Mouse (Mus musculus) kidney, postnatal 4 days (tissue): ENCODE results near the gene Vwa2.

Experiments
- DNase-seq, 2 experiments: peaks; one replicate each; pipeline ENCODE4 v3.0.0; 2021; ENCODE audit warnings: mixed read lengths in 2 of 2

The Vwa2 gene

DNA sequence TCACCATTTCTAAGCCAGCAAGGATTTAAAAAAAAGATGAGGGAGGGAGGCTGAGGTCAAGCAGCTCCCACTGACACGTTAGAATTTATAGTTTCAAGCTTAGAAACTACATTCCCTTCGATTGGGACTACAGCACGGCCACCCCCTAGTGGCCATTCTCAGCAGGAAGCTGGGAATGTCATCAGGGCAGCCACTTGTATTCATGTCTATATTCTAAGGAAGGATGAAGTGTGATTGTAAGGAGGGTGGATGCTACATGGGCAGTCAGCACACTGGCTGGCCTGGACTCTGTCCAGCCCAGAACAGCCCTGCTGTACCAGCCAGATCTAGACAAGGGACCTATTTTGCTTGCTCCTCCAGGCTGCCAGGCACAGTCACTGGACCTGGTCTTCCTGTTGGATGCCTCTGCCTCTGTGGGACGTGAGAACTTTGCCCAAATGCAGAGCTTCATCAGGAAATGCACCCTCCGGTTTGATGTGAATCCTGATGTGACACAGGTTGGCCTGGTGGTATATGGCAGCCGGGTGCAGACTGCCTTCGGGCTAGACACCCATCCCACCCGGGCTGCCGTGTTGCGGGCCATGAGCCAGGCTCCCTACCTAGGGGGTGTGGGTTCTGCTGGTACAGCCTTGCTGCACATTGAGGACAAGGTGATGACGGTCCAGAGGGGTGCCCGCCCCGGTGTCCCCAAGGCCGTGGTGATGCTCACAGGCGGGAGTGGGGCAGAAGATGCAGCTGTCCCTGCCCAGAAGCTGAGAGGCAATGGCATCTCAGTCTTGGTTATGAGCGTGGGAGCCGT is 34.6 kb downstream of the Vwa2 start:
- peak; percentile 76 to 84 for DNase-seq

- no peak for DNase-seq
Measured at GRCm38 (mm10) chr19:56910561-56910960, 36.5 kb downstream of the Vwa2 start.

DNA sequence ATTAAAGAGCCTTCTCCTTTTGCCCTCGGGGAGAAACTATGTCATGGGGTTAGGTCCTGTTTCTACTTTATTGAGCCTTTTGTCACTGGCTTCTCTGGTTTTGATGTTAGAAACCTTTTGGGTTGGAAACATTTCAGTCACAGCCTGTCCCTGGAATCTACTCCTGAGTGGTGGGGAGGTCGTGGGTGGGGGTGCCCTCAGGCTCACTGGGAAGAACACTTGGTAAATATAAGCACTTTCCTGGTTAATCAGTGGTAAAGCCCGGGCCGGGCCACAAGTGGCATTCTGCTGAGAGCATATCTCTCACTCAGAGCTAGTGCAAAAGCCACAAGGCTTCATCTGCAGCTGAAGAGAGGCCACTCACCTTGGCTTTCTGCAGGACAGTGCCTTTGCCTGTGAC is 39.7 kb downstream of the Vwa2 start:
- DNase-seq = peak in 1 of 2 experiments; percentile 61

DNA sequence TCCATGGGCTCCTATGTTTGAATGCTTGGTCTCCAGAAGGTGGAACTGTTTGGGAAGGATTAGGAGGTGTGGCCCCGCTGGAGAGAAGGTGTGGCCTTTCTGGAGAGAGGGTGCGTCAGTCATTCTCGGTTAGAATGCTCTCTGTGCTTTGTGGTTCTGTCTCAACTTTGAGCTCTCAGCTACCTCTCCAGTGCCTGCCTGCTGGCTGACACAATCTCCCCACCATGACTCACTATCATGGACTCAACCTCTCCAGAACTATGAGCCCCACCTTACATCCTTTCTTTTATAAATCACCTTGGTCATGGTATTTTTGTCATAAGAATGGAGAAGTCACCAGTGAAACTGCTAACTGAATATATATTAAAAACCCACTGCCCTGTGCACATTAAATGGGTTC is 40.6 kb downstream of the Vwa2 start:
- no peak for DNase-seq

DNA sequence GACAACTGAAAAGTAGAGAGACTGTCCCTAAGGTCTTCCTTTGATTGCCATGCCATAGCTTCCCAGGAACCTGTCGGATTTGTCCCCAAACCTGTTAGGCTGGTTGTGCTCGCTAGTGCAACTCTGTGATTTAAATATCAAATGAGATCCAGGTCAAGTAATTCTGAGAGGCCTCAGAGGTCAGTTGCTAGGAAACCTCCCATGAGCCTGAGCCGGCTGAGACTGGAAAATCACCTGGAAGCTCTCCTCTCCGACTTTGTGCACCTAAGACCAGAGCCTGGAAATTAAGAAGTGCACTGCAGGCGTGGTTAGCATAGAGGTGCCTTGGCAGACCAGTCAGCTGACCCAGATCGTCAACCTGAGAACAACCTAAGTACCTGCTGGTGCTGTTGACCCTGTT is 41.0 kb downstream of the Vwa2 start:
- DNase-seq = peak; percentile 54 to 68

DNA sequence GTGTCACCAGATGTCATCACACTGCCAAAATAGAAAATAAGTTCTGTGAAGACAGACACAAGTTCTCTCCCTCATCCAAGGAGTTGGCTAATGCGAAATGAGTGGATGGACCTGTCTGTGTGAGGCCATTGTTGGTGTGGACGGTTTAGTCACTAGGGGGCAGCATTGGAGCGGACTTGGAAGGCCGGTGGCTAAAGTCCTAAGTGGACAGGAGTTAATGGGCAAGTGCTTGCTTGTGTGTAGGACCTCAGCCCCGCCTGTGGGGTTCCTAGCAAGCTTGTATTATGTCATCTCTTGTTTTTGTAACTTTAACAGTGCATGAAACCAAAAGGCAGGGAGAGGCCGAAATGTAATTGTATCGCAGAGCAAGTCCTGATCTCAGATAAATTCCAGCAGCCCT is 45.6 kb downstream of the Vwa2 start:
- peak; percentile 95 to 96 for DNase-seq

GRCm38 (mm10) chr19:56920232-56920631 is 46.2 kb downstream of the Vwa2 start:
- DNase-seq = no peak

DNA sequence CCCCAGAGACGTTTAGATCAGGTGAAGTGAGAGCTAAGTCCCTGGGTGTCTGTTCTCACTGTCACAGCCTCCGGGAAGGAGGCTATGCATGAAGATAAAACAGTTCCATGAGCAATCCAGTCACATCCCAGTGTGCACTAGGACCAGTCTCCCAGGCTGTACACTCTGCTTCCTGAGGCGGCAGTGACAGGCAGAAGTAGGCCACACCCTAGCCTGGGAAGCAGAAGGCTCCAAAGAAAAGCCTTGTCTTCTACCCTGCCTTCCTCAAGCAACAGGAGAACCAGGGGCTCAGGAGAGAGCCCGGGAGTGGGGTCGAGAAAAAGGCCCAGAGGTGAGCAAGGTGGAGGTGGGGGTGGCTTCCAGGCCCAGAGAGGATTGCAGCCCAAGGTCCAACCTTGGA is 47.7 kb downstream of the Vwa2 start:
- no peak for DNase-seq

GRCm38 (mm10) chr19:56929392-56929791 is 55.3 kb downstream of the Vwa2 start:
- no peak for DNase-seq

DNA sequence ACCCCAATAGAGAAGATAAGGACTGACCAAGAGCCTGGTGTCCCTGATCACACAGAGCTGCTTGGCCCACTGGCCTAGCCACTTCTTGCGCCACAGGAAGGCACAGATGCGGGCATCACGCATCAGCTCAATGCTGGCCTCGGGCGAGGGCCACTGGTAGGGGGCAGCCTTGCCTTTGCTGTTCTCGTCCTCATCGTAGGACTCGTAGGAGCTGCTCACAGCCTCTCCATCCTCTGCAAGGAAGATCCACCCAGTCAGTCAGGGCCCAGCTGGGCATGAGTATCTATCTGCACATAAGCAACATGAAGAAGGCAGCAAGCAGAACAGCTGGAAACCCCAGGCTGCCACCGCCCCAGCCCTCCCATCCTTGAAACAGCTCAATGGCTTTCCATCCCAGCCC is 56.0 kb downstream of the Vwa2 start:
- no peak for DNase-seq

DNA sequence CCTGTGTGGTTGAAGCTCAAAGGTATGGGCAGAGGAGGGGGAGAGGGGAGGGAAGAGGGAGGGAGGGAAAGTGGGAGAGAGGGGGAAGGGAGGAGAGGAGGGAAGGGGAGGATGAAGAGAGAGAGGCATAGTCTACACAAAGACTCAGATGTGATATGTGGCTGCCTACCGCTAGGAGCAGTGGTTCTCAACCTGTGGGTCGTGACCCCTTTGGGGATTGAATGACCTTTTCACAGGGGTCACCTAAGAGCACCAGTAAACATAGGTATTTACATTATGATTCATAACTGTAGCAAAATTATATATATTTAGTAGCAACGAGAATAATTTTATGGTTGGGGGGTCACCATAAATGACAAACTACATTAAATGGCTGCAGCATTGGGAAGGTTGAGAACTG is 59.8 kb downstream of the Vwa2 start:
- no peak for DNase-seq

DNA sequence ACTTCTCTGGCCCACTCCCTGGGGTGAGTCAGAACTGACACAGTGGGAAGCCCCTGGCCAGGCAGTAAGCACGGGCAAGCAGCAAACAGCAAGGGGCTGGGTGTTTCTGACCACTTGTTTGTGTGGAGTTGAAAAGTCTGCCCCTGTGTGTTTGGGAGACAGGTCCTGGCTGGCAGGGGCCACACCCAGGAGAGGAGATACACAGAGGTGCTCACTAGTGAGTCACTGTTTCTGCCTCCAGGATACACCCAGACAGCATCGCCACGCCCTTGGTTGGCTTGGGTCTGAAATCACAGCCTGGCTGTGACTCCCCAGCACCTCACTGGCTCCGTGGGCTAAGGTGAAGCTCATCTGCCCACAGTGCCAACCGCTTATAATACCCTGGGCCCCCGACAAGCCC is 61.1 kb downstream of the Vwa2 start:
- no peak for DNase-seq

- peak in 1 of 2 experiments; percentile 43 for DNase-seq
Measured at GRCm38 (mm10) chr19:56935777-56936176, 61.7 kb downstream of the Vwa2 start.

- no peak for DNase-seq
Measured at GRCm38 (mm10) chr19:56936253-56936652, 62.2 kb downstream of the Vwa2 start.

DNA sequence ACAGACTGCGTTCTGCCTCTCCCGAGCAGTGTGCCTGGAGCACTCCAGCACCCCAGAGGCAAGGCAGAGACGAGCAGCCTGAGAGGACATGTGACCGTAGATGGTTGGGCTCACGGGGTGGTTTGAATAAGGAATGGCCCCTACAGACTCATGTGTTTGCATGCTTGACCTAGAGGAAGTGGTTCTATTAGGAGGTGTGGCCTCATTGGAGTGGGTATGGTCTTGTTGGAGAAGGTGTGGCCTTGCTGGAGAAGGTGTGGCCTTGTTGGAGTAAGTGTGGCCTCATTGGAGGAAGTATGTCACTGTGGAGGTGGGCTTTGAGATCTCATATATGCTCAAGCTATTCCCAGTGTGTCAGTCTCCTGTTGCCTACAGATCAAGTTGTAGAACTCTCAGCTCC is 63.9 kb downstream of the Vwa2 start:
- DNase-seq = no peak

GRCm38 (mm10) chr19:56939826-56940225 is 65.8 kb downstream of the Vwa2 start:
- DNase-seq = peak; percentile 67 to 80

GRCm38 (mm10) chr19:56940507-56940906 is 66.5 kb downstream of the Vwa2 start:
- DNase-seq = peak; percentile 44 to 50

- DNase-seq = no peak
Measured at GRCm38 (mm10) chr19:56942216-56942615, 68.2 kb downstream of the Vwa2 start.

DNA sequence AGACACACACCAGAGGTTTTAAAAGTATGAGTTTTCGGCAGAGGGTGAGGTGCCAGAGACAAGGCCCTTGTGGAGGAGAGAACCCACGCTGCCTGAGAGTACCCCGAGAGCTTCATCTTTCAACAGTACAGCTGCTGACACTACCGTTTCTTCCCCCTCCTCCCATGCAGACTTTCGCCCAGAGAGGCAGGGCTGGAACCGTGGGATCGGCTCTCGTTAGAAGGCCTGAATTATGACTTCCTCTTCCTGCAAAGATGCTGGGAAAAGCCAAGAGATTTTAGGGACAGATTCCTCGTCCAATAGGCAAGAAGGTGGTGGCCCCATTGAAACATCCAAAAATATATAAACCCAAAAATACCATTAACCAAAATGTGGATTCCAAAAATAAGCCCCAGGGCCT is 70.2 kb downstream of the Vwa2 start:
- peak; percentile 61 to 74 for DNase-seq

- DNase-seq = no peak
Measured at GRCm38 (mm10) chr19:56944826-56945225, 70.8 kb downstream of the Vwa2 start.

DNA sequence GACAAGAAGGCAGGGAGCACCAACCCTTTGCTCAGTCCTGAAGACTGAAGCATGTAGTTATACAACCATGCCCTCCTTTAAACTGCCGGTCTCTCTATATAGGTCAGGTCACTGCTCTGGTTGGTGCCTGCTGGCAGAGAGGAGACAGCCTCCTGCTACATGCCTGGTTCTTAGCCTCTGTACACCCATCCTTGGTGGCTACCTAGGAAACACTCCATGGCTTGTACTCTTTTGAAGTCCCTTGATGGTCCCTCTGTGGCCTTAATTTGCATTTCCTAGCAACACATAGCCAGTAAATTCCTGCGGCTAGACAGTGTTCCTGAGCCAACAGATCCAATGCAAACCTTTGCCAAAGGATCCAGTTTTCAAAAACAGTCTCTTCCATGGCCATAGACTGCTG is 71.6 kb downstream of the Vwa2 start:
- no peak for DNase-seq

DNA sequence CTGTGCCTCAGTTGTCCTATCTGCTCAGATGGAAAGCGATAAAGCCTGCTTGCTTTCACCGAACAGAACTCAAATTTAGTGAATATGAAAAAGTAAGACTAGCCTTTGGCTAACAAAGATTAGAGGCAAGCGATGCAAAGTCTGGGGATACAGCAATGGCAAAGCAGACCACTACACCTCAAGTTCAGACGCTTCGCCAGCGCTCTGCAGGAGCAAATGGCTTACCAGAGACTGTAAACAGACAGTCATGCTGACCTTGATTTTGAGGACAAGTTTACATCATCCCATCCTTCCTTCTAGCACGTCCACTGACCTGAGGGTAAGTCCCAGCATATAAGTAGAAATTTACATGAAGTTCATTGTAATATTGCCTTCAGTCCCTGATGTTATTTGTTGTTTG is 72.2 kb downstream of the Vwa2 start:
- no peak for DNase-seq

DNA sequence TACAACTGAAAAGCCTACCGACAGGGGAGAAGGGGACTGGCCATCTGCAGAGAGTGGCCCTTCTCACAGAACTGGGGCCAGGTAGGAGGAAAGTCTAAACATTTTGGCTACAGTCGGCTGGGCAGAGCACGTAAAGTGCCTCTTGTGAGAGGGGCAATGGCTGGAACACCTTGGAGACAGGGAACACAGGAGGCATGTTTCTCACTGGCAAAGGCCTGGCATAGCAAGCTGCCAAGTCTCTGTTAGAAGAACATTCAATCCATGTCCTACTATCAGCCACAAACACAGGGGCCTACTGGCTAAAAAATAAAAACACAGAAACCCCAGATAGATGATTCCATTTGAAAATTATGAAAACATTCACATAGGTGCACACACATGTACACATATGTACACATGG is 72.7 kb downstream of the Vwa2 start:
- DNase-seq = no peak

GRCm38 (mm10) chr19:56947971-56948610 is 74.0 kb downstream of the Vwa2 start:
- DNase-seq = no peak

DNA sequence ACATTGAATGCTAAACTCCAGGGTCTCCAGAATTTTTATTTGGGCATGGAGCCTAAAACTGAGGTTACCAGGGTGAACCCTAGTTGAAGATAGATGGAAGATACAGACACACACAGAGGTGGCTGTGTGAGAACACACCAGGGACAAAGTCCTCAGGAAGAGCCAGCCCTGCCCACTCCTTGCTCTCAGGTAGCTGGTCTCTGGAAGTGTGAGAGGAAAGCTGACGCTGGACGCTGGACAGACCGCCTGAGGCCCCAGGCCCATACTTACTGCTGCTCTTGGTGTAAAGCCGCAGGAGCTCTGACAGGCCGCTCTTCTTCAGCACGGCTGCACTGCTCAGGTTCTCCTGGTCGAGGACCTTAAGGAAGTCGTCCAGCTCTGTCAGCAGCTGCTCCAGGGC is 75.8 kb downstream of the Vwa2 start:
- no peak for DNase-seq
